ENCODE assay signal across 10 mouse cellular contexts in genomic region chr11:82746138-82746537, GRCm38 (mm10). TPM values are rescaled to one million over a fixed set of nuclear protein-coding genes. Genes with fewer than 3 reads are reported as not detected.
A peak's percentile ranks its signal among the peaks of the same experiment; 100 is the strongest.
DNase-seq lines count a peak whose midpoint lies in the region; ATAC-seq and TF ChIP-seq lines count a peak whose summit lies in the region.
"Had no signal": no experiment of that assay in that cellular context is flagged by ENCODE, and none has a peak within 500 bp of the region (broad histone marks: within the 10 kb centered on the region; RNA-seq: fewer than 3 reads in every experiment).

No protein-coding gene starts in this region.

- H3K4me2 ChIP-seq in hindbrain, postnatal 0 days (ENCODE audit: low read depth, low read length): no peak overlapping the region
- no peak overlapping the region for H3K4me2 ChIP-seq in hindbrain, embryonic 16.5 days (ENCODE audit: low read length)
- no peak overlapping the region for H3K4me2 ChIP-seq in embryonic facial prominence, embryonic 11.5 days (ENCODE audit: low read depth, low read length)
- H3K4me2 ChIP-seq in liver, embryonic 13.5 days: no peak overlapping the region
- H3K4me2 ChIP-seq: embryonic facial prominence, embryonic 15.5 days; limb, embryonic 15.5 days had no signal

- DNase-seq in hindbrain, postnatal 0 days (ENCODE audit: low spot score): peak; percentile 12
- DNase-seq in B cell, adult 2 months: peak; percentile 81 to 82
- peak; percentile 66 for DNase-seq in NIH3T3 (ENCODE audit: low read depth)
- peak; percentile 35 for DNase-seq in embryonic facial prominence, embryonic 11.5 days (ENCODE audit: low spot score)
- DNase-seq in liver, embryonic 13.5 days: peak; percentile 39
- DNase-seq in spleen, adult 18-20 months: peak; percentile 16 to 65
- DNase-seq in cerebellum, adult 9-10 months: no peak

- H3K4me1 ChIP-seq in hindbrain, postnatal 0 days (ENCODE audit: insufficient read depth, low read length): no peaks in the 10 kb centered on the region
- no peaks in the 10 kb centered on the region for H3K4me1 ChIP-seq in hindbrain, embryonic 16.5 days (ENCODE audit: control insufficient read depth, insufficient read depth, low read depth, low read length)
- no peaks in the 10 kb centered on the region for H3K4me1 ChIP-seq in embryonic facial prominence, embryonic 11.5 days (ENCODE audit: control insufficient read depth, insufficient read depth, low read length)
- peaks cover 9% of the 10 kb centered on the region for H3K4me1 ChIP-seq in liver, embryonic 13.5 days (replicated peaks)
- H3K4me1 ChIP-seq: embryonic facial prominence, embryonic 15.5 days; limb, embryonic 15.5 days had no signal

- no peak for ATAC-seq in hindbrain, postnatal 0 days
- ATAC-seq in hindbrain, embryonic 16.5 days: no peak
- no peak for ATAC-seq in embryonic facial prominence, embryonic 11.5 days (replicated peaks; ENCODE audit: insufficient number of reproducible peaks, low FRiP score, low TSS enrichment, low read depth)
- ATAC-seq in liver, embryonic 13.5 days (ENCODE audit: low read depth): no peak

- H3K36me3 ChIP-seq in hindbrain, postnatal 0 days (ENCODE audit: insufficient read depth, low read length): no peaks in the 10 kb centered on the region
- no peaks in the 10 kb centered on the region for H3K36me3 ChIP-seq in hindbrain, embryonic 16.5 days (ENCODE audit: control insufficient read depth, insufficient read depth, low read length)
- H3K36me3 ChIP-seq in embryonic facial prominence, embryonic 11.5 days (replicated peaks; ENCODE audit: control insufficient read depth, insufficient read depth, low read depth, low read length): no peaks in the 10 kb centered on the region
- H3K36me3 ChIP-seq in liver, embryonic 13.5 days: no peaks in the 10 kb centered on the region
- H3K36me3 ChIP-seq: embryonic facial prominence, embryonic 15.5 days; limb, embryonic 15.5 days had no signal

- H3K27me3 ChIP-seq in hindbrain, postnatal 0 days (ENCODE audit: insufficient read depth, low read length): no peaks in the 10 kb centered on the region
- H3K27me3 ChIP-seq in hindbrain, embryonic 16.5 days (replicated peaks; ENCODE audit: control insufficient read depth, insufficient read depth, low read length): no peaks in the 10 kb centered on the region
- no peaks in the 10 kb centered on the region for H3K27me3 ChIP-seq in embryonic facial prominence, embryonic 11.5 days (ENCODE audit: control insufficient read depth, insufficient read depth, low read length)
- 0 out of 2 replicates have a peak, but pooled peaks cover 2% of the 10 kb centered on the region for H3K27me3 ChIP-seq in liver, embryonic 13.5 days
- H3K27me3 ChIP-seq: limb, embryonic 15.5 days had no signal

- H3K9ac ChIP-seq in hindbrain, postnatal 0 days (replicated peaks; ENCODE audit: low read length): no peak overlapping the region
- no peak overlapping the region for H3K9ac ChIP-seq in hindbrain, embryonic 16.5 days (ENCODE audit: low read depth, low read length)
- H3K9ac ChIP-seq in embryonic facial prominence, embryonic 11.5 days (replicated peaks; ENCODE audit: low read length): no peak overlapping the region
- no peak overlapping the region for H3K9ac ChIP-seq in liver, embryonic 13.5 days
- H3K9ac ChIP-seq: embryonic facial prominence, embryonic 15.5 days; limb, embryonic 15.5 days had no signal

- no peaks in the 10 kb centered on the region for H3K9me3 ChIP-seq in hindbrain, postnatal 0 days (ENCODE audit: low read length)
- no peaks in the 10 kb centered on the region for H3K9me3 ChIP-seq in hindbrain, embryonic 16.5 days (ENCODE audit: control insufficient read depth, low read length)
- H3K9me3 ChIP-seq in embryonic facial prominence, embryonic 11.5 days (replicated peaks; ENCODE audit: control insufficient read depth, low read length): no peaks in the 10 kb centered on the region
- no peaks in the 10 kb centered on the region for H3K9me3 ChIP-seq in liver, embryonic 13.5 days (replicated peaks)
- H3K9me3 ChIP-seq: embryonic facial prominence, embryonic 15.5 days; limb, embryonic 15.5 days had no signal

- 34% methylated on average over 6 of the region's 6 CpGs for WGBS in hindbrain, postnatal 0 days
- 39% methylated on average over 6 of the region's 6 CpGs for WGBS in hindbrain, embryonic 16.5 days
- WGBS in embryonic facial prominence, embryonic 11.5 days: 38% methylated on average over 6 of the region's 6 CpGs
- 25% methylated on average over 6 of the region's 6 CpGs for WGBS in liver, embryonic 13.5 days (ENCODE audit: insufficient replicate concordance)

- peak; percentile 53 for TF ChIP-seq CTCF in hindbrain, postnatal 0 days (IDR thresholded peaks at IDR 0.05; ENCODE audit: low read depth)

- no peak overlapping the region for H3K4me3 ChIP-seq in hindbrain, postnatal 0 days (ENCODE audit: low read length)
- no peak overlapping the region for H3K4me3 ChIP-seq in hindbrain, embryonic 16.5 days (ENCODE audit: low read length)
- H3K4me3 ChIP-seq in embryonic facial prominence, embryonic 11.5 days (ENCODE audit: low read depth, low read length): no peak overlapping the region
- H3K4me3 ChIP-seq in liver, embryonic 13.5 days (replicated peaks): peak overlapping the region; percentile 45; the same call in 1 of the 2 replicates
- H3K4me3 ChIP-seq: embryonic facial prominence, embryonic 15.5 days; limb, embryonic 15.5 days had no signal

- no peak overlapping the region for H3K27ac ChIP-seq in hindbrain, postnatal 0 days
- no peak overlapping the region for H3K27ac ChIP-seq in hindbrain, embryonic 16.5 days (ENCODE audit: low read depth, low read length)
- no peak overlapping the region for H3K27ac ChIP-seq in embryonic facial prominence, embryonic 11.5 days (replicated peaks; ENCODE audit: low read depth, low read length)
- H3K27ac ChIP-seq in liver, embryonic 13.5 days: no peak overlapping the region
- H3K27ac ChIP-seq: embryonic facial prominence, embryonic 15.5 days; limb, embryonic 15.5 days had no signal

RNA-seq across cellular contexts. Expression of gene Cct6b, which starts 18.0 kb away (rescaled TPM):
- 0.31 TPM in 1 of 2 replicates, not detected in the other for total RNA-seq in hindbrain, postnatal 0 days (2014; rRNA removed)
- 0.34 and 0.39 TPM in 2 replicates for polyA plus RNA-seq in hindbrain, postnatal 0 days (2015; fragmentation: Nextera tagmentation; extraction: Ambion mirVana)
- 0.20 and 0.49 TPM in 2 replicates for polyA plus RNA-seq in hindbrain, embryonic 16.5 days (2015; fragmentation: Nextera tagmentation; extraction: Ambion mirVana)
- 0.11 and 0.26 TPM in 2 replicates for polyA plus RNA-seq in embryonic facial prominence, embryonic 11.5 days (2014; fragmentation: Nextera tagmentation; extraction: Ambion mirVana)
- polyA plus RNA-seq in liver, embryonic 13.5 days (2015; fragmentation: Nextera tagmentation; extraction: Ambion mirVana): 0.16 and 0.31 TPM in 2 replicates

RNA-seq across cellular contexts. Expression of gene Zfp830, which starts 18.0 kb away (rescaled TPM):
- total RNA-seq in hindbrain, postnatal 0 days (2014; rRNA removed): 7.9 and 14.5 TPM in 2 replicates
- 17.4 and 18.6 TPM in 2 replicates for polyA plus RNA-seq in hindbrain, postnatal 0 days (2015; fragmentation: Nextera tagmentation; extraction: Ambion mirVana)
- 27.5 and 27.9 TPM in 2 replicates for polyA plus RNA-seq in hindbrain, embryonic 16.5 days (2015; fragmentation: Nextera tagmentation; extraction: Ambion mirVana)
- 44.4 and 44.9 TPM in 2 replicates for polyA plus RNA-seq in embryonic facial prominence, embryonic 11.5 days (2014; fragmentation: Nextera tagmentation; extraction: Ambion mirVana)
- polyA plus RNA-seq in liver, embryonic 13.5 days (2015; fragmentation: Nextera tagmentation; extraction: Ambion mirVana): 19.5 and 23.3 TPM in 2 replicates

RNA-seq across cellular contexts. Expression of gene Lig3, which starts 34.8 kb away (rescaled TPM):
- 45.3 and 51.5 TPM in 2 replicates for total RNA-seq in hindbrain, postnatal 0 days (2014; rRNA removed)
- polyA plus RNA-seq in hindbrain, postnatal 0 days (2015; fragmentation: Nextera tagmentation; extraction: Ambion mirVana): 15.6 and 16.2 TPM in 2 replicates
- 20.9 and 22.1 TPM in 2 replicates for polyA plus RNA-seq in hindbrain, embryonic 16.5 days (2015; fragmentation: Nextera tagmentation; extraction: Ambion mirVana)
- polyA plus RNA-seq in embryonic facial prominence, embryonic 11.5 days (2014; fragmentation: Nextera tagmentation; extraction: Ambion mirVana): 44.8 and 48.1 TPM in 2 replicates
- 10.2 and 12.0 TPM in 2 replicates for polyA plus RNA-seq in liver, embryonic 13.5 days (2015; fragmentation: Nextera tagmentation; extraction: Ambion mirVana)
